Mouse (Mus musculus): ENCODE data around the gene Nck2. TPM values are rescaled to one million over a fixed set of nuclear protein-coding genes. Genes with fewer than 3 reads are reported as not detected.

Nck2 gene
- polyA plus RNA-seq (2015; fragmentation: Nextera tagmentation; extraction: Ambion mirVana) = 45.3 and 48.5 TPM in 2 replicates

DNA sequence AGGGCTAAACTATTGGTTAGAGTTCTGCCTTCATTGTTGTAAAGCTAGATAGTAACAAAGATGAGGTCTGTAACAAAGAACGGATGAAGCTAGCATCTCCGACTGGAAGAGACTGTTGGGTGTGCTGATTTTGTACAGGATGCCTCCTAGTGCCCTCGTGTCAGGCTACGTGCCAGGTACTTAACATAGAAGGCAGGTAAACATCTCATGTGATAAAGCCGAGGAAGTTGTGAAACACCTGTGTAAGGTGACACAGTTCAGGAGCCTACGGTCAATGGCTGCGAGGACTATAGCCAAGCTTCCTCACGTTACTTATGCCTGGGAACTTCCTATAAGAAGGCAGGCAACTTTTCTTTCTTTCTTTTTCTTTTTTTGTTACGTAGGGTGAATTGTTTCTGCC is at the start of gene Nck2:
Gene Nck2 (plus strand): TSS at position 49 of the 400 bp plus-strand sequence.
- peaks cover 33% of the 10 kb centered on the region for H3K4me1 ChIP-seq
- WGBS = 12% methylated on average over 9 of the region's 9 CpGs
- ATAC-seq (ENCODE audit: low FRiP score, low read depth) = no peak
- H3K4me2 ChIP-seq (replicated peaks) = peak within 1 kb of the TSS; percentile 91
- no peaks in the 10 kb centered on the region for H3K36me3 ChIP-seq
- H3K4me3 ChIP-seq = peak within 1 kb of the TSS; percentile 98
- peak within 1 kb of the TSS; percentile 96 for H3K27ac ChIP-seq
- H3K9ac ChIP-seq = peak within 1 kb of the TSS; percentile 97
- H3K27me3 ChIP-seq = no peaks in the 10 kb centered on the region
- H3K9me3 ChIP-seq = no peaks in the 10 kb centered on the region

DNA sequence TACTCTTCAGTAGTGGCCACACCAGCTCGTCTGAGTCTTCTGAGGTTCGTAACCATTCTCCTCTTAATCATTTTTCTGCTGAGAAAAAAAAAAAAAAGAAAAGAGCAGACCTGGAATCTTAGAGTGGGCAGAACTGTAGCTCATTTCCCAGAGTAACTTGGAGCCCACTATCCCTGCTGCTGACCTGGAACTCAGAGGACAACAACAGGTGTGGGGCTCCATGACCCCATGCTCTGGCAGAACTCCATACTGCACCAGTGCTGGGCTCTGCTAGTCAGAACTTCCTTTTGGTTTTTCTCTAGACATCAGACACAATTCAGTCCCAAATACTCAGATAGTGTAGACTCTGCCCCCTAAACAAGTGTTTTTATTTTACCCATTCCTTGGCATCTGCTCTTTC is 49.3 kb upstream of the Nck2 start:
- ATAC-seq (ENCODE audit: low FRiP score, low read depth) = no peak
- no peaks in the 10 kb centered on the region for H3K9me3 ChIP-seq
- H3K4me3 ChIP-seq = no peak overlapping the region
- H3K4me1 ChIP-seq = peaks cover 27% of the 10 kb centered on the region
- no peak overlapping the region for H3K27ac ChIP-seq
- no peak overlapping the region for H3K9ac ChIP-seq
- no peak overlapping the region for H3K4me2 ChIP-seq (replicated peaks)
- no peaks in the 10 kb centered on the region for H3K27me3 ChIP-seq
- WGBS = 68% methylated on average over 2 of the region's 2 CpGs
- H3K36me3 ChIP-seq = no peaks in the 10 kb centered on the region

DNA sequence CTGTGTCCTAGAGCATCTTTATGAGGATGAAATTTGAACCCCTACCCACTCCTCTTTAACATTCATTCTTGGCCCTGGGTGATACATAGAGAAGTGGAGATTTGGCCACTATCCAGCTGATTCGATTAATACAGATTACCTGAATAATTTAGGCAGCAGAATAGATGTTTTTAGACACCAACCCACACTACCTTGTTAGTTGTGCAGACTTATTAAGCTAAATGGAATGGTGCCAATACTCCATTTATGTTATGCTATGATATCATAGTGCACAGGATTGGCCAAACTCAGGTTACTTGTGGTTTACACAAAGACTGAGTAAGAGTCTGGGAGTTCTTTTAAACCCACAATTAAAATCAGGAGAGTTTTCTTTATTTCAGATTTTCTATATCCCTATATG is 48.6 kb upstream of the Nck2 start:
- no peak for ATAC-seq (ENCODE audit: low FRiP score, low read depth)
- H3K36me3 ChIP-seq = no peaks in the 10 kb centered on the region

GRCm38 (mm10) chr1:43396522-43396921 is 47.9 kb upstream of the Nck2 start:
- Histone ChIP-seq H3K4me1 (peaks cover 27% of the 10 kb centered on the region), H3K27ac (no peak overlapping the region), H3K9me3 (no peaks in the 10 kb centered on the region), H3K4me2 (replicated peaks) (no peak overlapping the region), H3K4me3 (no peak overlapping the region), H3K27me3 (no peaks in the 10 kb centered on the region), H3K36me3 (no peaks in the 10 kb centered on the region), H3K9ac (no peak overlapping the region)
- 39% methylated on average over 5 of the region's 5 CpGs for WGBS
- ATAC-seq (ENCODE audit: low FRiP score, low read depth) = no peak

More for the DNA sequence above, 48.6 kb upstream of the Nck2 start:
- 78% methylated on average over 1 of the region's 1 CpGs for WGBS
- H3K9ac ChIP-seq = no peak overlapping the region
- peaks cover 27% of the 10 kb centered on the region for H3K4me1 ChIP-seq
- no peak overlapping the region for H3K27ac ChIP-seq
- H3K9me3 ChIP-seq = no peaks in the 10 kb centered on the region
- H3K4me3 ChIP-seq = no peak overlapping the region
- no peak overlapping the region for H3K4me2 ChIP-seq (replicated peaks)
- no peaks in the 10 kb centered on the region for H3K27me3 ChIP-seq

DNA sequence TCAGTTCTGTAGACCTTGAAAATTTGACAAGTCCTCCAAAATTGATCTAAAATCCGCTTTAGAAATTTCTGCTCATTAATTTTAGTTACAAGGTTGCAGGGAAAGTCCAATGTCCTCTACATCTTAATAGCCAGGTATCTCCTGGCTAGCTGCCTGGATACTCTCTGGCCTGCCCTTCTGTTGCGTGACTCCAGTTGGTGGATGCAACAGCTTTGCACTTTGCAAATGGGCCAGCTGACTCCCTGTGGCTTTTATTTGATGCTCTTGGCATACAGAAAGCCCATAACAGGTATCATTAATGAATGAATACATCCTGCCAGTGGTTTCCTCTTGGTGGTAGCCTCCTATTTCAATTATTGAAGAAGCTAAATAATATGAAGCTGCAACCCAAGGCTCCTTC is 47.3 kb upstream of the Nck2 start:
- H3K4me2 ChIP-seq (replicated peaks) = no peak overlapping the region
- ATAC-seq (ENCODE audit: low FRiP score, low read depth) = no peak
- no peak overlapping the region for H3K4me3 ChIP-seq
- 56% methylated on average over 2 of the region's 2 CpGs for WGBS
- H3K9ac ChIP-seq = no peak overlapping the region
- H3K27me3 ChIP-seq = no peaks in the 10 kb centered on the region
- no peak overlapping the region for H3K27ac ChIP-seq
- peaks cover 27% of the 10 kb centered on the region for H3K4me1 ChIP-seq
- H3K36me3 ChIP-seq = no peaks in the 10 kb centered on the region
- no peaks in the 10 kb centered on the region for H3K9me3 ChIP-seq

DNA sequence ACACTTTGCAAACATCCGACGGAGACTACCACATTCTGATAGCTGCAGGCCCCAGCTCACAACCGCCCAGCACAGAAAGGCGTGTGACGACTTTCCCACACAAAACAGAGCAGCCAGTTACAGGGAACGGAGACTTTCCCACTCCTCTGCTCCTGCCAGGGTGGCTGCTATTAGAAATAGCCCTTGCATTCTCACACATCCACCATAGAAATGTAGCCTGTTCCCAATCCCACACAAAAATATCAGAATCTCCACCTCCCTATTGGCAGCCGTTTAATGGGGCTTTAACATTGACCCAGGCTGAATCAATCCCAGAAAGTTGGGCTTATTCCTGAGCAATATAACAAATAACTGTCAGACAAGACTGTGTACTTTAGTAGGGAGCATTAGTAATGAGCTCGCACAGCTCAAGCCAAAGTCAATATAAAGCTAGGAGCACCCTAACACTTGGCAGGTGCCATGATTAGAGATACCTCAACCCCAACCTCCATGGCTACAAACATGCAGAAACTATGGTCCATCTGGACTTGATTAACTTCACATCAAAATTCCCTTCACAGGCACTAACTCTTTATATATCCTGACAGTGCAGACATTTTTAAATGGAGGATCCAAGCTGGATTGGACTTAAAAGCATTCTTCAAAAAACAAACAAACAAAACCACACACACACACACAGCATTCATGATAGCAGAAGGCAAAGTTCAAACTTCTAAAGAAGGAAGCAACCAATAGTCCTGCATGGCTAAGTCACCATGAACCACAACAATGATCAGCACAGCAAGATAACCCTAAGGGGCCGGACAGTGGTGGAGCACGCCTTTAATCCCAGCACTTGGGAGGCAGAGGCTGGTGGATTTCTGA is 45.4 kb upstream of the Nck2 start:
- Histone ChIP-seq H3K27ac (no peak overlapping the region), H3K4me2 (replicated peaks) (no peak overlapping the region), H3K4me1 (peaks cover 27% of the 10 kb centered on the region), H3K27me3 (no peaks in the 10 kb centered on the region), H3K9ac (no peak overlapping the region), H3K36me3 (no peaks in the 10 kb centered on the region), H3K4me3 (no peak overlapping the region), H3K9me3 (no peaks in the 10 kb centered on the region)
- WGBS = 69% methylated on average over 10 of the region's 10 CpGs
- peak; percentile 83 for ATAC-seq (ENCODE audit: low FRiP score, low read depth)

- no peak for ATAC-seq (ENCODE audit: low FRiP score, low read depth)
- Histone ChIP-seq H3K9me3 (no peaks in the 10 kb centered on the region), H3K27ac (no peak overlapping the region), H3K4me3 (no peak overlapping the region), H3K9ac (no peak overlapping the region), H3K36me3 (no peaks in the 10 kb centered on the region), H3K4me1 (peaks cover 29% of the 10 kb centered on the region), H3K27me3 (no peaks in the 10 kb centered on the region), H3K4me2 (replicated peaks) (no peak overlapping the region)
- 73% methylated on average over 8 of the region's 8 CpGs for WGBS
These were observed 44.7 kb upstream of the Nck2 start for GRCm38 (mm10) chr1:43399602-43400216.

DNA sequence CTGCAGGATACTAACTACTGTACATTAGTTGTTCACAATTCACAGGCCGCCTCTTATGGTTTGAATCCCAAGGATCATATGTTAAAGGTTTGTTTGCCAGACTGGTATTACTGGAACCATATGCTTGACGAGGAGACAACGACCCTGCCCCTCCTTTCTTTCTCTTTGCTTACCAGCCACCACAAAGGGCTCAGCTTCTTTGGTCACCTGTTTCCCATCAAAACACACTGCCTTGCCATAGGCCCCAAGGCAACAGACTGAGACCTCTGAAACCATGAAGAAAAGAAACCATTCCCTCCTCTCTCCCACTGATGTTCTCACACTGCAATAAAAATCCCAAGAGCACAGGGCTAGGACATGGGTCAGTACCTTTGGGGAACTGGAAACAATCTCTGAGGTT is 43.7 kb upstream of the Nck2 start:
- no peak for ATAC-seq (ENCODE audit: low FRiP score, low read depth)

DNA sequence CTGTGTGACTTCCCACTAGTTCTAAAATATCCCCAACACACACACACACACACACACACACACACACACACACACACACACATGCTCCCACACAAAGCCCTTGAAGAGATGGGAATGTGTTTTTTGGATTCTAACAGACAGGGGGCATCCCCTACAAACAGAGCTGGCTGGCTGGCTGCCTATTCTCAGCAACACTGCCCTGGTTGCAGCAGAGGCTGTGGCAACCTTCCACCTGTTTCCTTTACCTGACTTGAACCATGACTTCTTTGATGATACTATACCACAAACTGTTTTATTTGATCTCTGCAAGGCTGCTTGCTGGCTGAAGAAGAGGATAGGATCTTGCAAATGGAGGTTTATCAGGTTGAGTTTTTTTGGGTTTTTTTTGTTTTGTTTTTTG is 41.0 kb upstream of the Nck2 start:
- H3K4me1 ChIP-seq = peaks cover 12% of the 10 kb centered on the region
- H3K9me3 ChIP-seq = no peaks in the 10 kb centered on the region
- no peaks in the 10 kb centered on the region for H3K27me3 ChIP-seq
- no peak overlapping the region for H3K9ac ChIP-seq
- H3K36me3 ChIP-seq = no peaks in the 10 kb centered on the region
- no peak overlapping the region for H3K4me3 ChIP-seq
- no peak overlapping the region for H3K4me2 ChIP-seq (replicated peaks)
- no peak overlapping the region for H3K27ac ChIP-seq
- no peak for ATAC-seq (ENCODE audit: low FRiP score, low read depth)

More for the DNA sequence above, 43.7 kb upstream of the Nck2 start:
- Histone ChIP-seq H3K36me3 (no peaks in the 10 kb centered on the region), H3K27me3 (no peaks in the 10 kb centered on the region), H3K9me3 (no peaks in the 10 kb centered on the region), H3K4me1 (peaks cover 31% of the 10 kb centered on the region), H3K4me2 (replicated peaks) (no peak overlapping the region), H3K4me3 (no peak overlapping the region), H3K9ac (no peak overlapping the region), H3K27ac (no peak overlapping the region)
- 30% methylated on average over 3 of the region's 3 CpGs for WGBS

DNA sequence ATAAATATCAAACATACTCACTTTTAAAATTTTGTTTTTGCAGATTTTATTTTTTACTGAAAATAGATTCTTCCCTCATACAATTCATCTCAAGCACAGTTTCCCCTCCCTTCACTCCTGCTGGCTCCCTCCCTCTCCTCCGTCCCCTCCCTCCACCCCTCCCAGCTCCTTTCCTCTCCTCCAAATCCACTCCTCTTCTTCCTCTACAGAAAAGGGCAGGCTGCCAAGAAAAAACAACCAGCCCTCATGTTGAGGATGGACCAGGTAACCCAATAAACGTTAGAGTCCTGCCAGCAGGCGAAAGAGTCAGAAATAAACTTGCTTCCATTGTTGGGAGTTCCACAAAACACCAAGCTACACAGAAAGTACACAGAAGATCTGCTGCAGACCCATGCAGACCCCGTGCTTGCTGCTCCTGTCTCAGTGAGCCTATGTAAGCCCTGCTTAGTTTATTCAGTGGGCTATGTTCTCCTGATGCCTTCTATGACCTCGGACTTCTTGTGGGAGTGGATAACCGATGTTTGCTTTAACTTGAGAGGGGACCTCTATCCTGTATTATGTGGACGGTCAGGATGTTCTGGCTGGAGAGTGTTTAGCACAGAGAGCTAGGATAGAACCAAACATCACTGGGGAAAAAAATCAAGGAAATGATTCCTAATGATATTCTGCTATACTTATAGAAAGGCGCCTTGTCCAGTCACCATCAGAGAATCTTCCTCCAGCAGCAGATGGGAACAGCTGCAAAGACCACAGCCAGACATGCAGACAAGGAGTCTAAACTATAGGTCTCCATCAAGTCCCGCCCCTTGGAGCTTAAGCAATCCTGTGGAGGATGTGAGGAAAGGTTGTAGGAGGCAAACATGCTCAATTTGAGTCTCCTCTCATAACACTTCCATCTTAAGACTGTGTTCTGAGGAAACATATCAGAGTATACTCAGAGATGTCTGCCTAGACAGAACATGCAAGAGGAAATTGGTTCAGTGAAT is 39.4 kb upstream of the Nck2 start:
- Histone ChIP-seq H3K9ac (no peak overlapping the region), H3K9me3 (no peaks in the 10 kb centered on the region), H3K36me3 (no peaks in the 10 kb centered on the region), H3K27ac (no peak overlapping the region), H3K27me3 (no peaks in the 10 kb centered on the region), H3K4me2 (replicated peaks) (no peak overlapping the region), H3K4me1 (peaks cover 15% of the 10 kb centered on the region), H3K4me3 (no peak overlapping the region)
- ATAC-seq (ENCODE audit: low FRiP score, low read depth) = no peak
- WGBS = 58% methylated on average over 9 of the region's 9 CpGs

DNA sequence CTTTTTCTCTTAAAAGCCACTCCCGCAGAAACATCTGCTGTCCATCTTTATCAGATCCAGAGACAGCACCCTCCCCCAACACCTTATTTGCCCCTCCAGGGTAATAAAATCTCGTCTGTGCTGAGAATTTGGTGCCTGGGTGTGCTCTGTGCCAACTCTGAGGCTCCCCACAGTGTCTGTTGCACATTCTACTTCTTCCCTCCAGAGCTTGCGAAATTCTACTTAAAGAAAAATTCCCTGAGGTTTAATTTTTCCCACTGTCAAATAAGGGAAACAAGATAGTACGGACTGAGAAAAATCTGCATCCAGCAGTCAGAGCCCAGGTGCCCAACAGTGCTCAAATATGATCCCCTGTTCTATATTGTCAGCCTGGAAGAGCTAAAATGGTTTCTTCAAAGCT is 35.4 kb upstream of the Nck2 start:
- WGBS = 40% methylated on average over 4 of the region's 4 CpGs
- H3K4me2 ChIP-seq (replicated peaks) = no peak overlapping the region
- ATAC-seq (ENCODE audit: low FRiP score, low read depth) = no peak
- H3K36me3 ChIP-seq = no peaks in the 10 kb centered on the region
- H3K4me3 ChIP-seq = no peak overlapping the region
- no peaks in the 10 kb centered on the region for H3K27me3 ChIP-seq
- peaks cover 15% of the 10 kb centered on the region for H3K4me1 ChIP-seq
- H3K27ac ChIP-seq = no peak overlapping the region
- no peak overlapping the region for H3K9ac ChIP-seq
- no peaks in the 10 kb centered on the region for H3K9me3 ChIP-seq

DNA sequence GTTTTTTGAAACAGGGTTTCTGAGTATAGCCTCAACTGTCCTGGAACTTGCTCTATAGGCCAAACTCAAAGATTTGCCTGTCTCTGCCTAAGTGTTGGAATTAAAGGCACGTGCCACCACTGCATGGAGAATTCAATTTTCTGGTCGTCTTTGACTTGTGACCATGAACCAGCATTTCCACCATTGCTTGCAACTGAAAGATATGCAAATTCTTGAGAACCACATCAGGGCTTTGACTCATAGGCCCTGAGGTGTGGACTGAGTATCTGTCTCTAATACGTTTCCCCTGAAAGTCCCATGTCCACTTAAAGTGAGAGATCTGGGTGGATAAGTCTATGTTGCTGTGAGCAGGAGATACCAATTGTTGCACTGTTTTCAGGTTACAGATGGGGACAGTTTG is 31.6 kb upstream of the Nck2 start:
- H3K27me3 ChIP-seq = no peaks in the 10 kb centered on the region
- H3K9me3 ChIP-seq = no peaks in the 10 kb centered on the region
- H3K36me3 ChIP-seq = no peaks in the 10 kb centered on the region
- no peak for ATAC-seq (ENCODE audit: low FRiP score, low read depth)
- H3K4me1 ChIP-seq = peaks cover 10% of the 10 kb centered on the region; the same call in 1 of the 2 replicates
- H3K9ac ChIP-seq = no peak overlapping the region
- no peak overlapping the region for H3K4me2 ChIP-seq (replicated peaks)
- no peak overlapping the region for H3K4me3 ChIP-seq
- WGBS = 83% methylated on average over 3 of the region's 3 CpGs
- H3K27ac ChIP-seq = no peak overlapping the region
